Mouse (Mus musculus): ENCODE results near the gene Igfbp4.

Gene Igfbp4

GRCm38 (mm10) chr11:99042834-99043431 is 1.9 kb downstream of the Igfbp4 start:
- DNase-seq: no peak

- no peak for DNase-seq
Measured at GRCm38 (mm10) chr11:99043632-99044031, 2.6 kb downstream of the Igfbp4 start.

- DNase-seq: no peak
Measured at GRCm38 (mm10) chr11:99044306-99044705, 3.3 kb downstream of the Igfbp4 start.

- DNase-seq: no peak
Measured at GRCm38 (mm10) chr11:99045159-99045889, 4.3 kb downstream of the Igfbp4 start.

- DNase-seq: peak; percentile 65
Measured at GRCm38 (mm10) chr11:99047120-99047519, 6.1 kb downstream of the Igfbp4 start.

- DNase-seq: no peak
Measured at GRCm38 (mm10) chr11:99047643-99048042, 6.6 kb downstream of the Igfbp4 start.

- no peak for DNase-seq
Measured at GRCm38 (mm10) chr11:99055143-99055542, 14.1 kb downstream of the Igfbp4 start.

- peak; percentile 86 for DNase-seq
Measured at GRCm38 (mm10) chr11:99055571-99056452, 14.8 kb downstream of the Igfbp4 start.

GRCm38 (mm10) chr11:99060435-99060834 is 19.4 kb downstream of the Igfbp4 start:
- no peak for DNase-seq

GRCm38 (mm10) chr11:99062661-99063060 is 21.6 kb downstream of the Igfbp4 start:
- DNase-seq: no peak

GRCm38 (mm10) chr11:99063406-99064131 is 22.5 kb downstream of the Igfbp4 start:
- DNase-seq: no peak

- no peak for DNase-seq
Measured at GRCm38 (mm10) chr11:99065353-99065752, 24.3 kb downstream of the Igfbp4 start.

GRCm38 (mm10) chr11:99065979-99066378 is 24.9 kb downstream of the Igfbp4 start:
- peak; percentile 91 for DNase-seq

- DNase-seq: no peak
Measured at GRCm38 (mm10) chr11:99067591-99067990, 26.5 kb downstream of the Igfbp4 start.

- no peak for DNase-seq
Measured at GRCm38 (mm10) chr11:99068455-99068854, 27.4 kb downstream of the Igfbp4 start.

GRCm38 (mm10) chr11:99071866-99072265 is 30.8 kb downstream of the Igfbp4 start:
- DNase-seq: peak; percentile 88

GRCm38 (mm10) chr11:99073781-99074180 is 32.7 kb downstream of the Igfbp4 start:
- DNase-seq: no peak

- DNase-seq: no peak
Measured at GRCm38 (mm10) chr11:99076744-99077319, 35.8 kb downstream of the Igfbp4 start.

- DNase-seq: no peak
Measured at GRCm38 (mm10) chr11:99077869-99078268, 36.8 kb downstream of the Igfbp4 start.

GRCm38 (mm10) chr11:99080902-99081543 is 40.0 kb downstream of the Igfbp4 start:
- no peak for DNase-seq

GRCm38 (mm10) chr11:99081566-99081965 is 40.5 kb downstream of the Igfbp4 start:
- no peak for DNase-seq

GRCm38 (mm10) chr11:99082098-99082497 is 41.1 kb downstream of the Igfbp4 start:
- DNase-seq: no peak

Data from embryo, embryonic 11 days (tissue).